Mouse (Mus musculus) urinary bladder, postnatal 4 days (tissue): ENCODE results near the gene Uba5.

ENCODE experiments used
- DNase-seq, 2 experiments: peaks; one replicate each; pipeline ENCODE4 v3.0.0; 2021 to 2022; ENCODE audit warnings: low spot score in 2 of 2

Gene Uba5

DNA sequence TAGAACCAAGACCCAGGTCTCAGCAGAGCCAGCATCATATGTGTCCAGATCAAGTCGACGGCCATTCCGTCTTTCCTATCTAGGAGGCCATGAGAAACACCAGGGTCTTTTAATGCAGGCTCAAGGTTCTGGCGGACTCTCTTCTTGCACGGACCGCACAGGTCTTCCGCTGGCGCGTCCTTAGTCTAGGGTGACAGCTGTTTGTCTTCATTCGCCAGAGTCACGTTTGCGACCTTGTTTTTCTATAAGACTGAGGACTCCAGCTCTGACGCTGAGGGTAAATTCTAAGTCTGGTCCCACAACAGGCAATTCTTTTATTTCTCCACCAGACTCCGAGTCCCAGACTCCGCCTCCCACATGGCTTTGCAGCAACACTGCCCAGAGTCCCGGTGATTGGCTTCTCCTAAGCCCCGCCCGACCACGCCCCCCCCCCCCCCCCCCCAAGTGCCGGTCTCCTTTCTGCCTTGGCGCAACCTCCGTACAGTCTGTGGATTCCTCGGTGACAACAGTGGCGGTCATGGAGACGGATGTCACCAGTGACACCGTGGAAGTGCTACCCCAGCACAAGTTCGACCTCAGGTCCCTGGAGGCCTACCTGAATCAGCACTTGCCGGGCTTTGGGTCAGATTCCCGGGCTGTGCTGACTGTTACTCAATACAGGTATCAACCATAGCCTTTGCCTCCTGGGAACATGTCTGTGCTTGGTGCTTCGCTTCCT lies 469 bp upstream of the Uba5 start, which contains the start of gene Acad11:
TSS of gene Acad11 (plus strand) at position 134 of the 718 bp plus-strand sequence.
- DNase-seq = peak; percentile 75 to 79

DNA sequence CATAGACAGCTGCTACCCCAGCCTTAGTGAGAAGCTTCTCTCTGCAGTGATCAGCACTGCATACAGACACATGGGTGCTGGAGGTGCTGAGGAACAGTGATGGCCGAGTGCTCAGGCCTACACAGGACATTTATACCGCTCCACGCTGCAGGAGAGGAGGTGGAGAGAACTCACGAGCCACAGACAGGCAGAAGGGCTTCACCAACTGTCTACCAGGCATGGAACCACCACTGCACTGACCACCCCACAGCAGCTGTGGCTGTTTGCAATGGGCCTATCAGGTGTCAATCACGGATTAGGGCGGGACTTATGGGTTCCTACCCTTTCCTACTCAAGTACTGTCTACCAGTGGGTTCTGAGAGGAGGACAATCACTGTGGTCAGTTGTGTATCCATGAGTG lies 11.9 kb downstream of the Uba5 start:
- DNase-seq = no peak

DNA sequence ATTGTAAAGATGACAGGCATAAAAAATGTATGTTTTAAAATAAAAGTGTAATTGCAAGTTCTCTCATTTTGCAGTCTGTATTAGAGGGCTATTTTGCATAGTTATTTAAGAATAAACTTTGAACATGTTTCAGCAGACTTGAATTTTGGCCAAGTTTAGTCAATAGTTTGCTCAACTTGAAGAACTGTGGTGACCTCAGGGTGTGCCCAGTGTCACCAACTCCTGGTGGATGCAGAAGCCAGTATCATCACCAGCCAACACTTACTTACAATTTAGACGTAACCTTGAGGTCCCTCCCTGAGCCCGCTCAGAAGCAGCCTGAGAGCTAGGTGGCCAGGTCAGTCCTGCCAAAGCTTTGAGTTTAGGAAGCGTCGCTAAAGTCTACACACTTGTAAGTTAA lies 19.3 kb downstream of the Uba5 start:
- DNase-seq = no peak

DNA sequence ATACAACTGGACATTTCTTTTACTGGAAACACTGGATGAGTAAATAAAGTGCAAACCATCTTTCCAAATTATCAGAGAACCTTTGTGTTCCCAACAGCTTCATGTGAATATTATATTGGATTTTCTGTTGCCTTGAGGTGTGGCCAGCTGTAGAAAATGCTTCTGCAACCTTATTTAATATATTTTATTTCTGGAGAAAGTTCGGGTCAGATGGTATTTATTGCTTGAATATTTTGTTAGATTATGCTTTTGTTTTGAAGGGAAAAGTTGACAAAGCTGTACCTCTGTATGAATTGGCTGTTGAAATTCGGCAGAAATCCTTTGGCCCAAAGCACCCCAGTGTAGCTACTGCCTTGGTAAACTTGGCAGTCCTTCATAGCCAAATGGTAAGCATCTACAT lies 22.6 kb downstream of the Uba5 start, which contains the start of gene Gm28305:
TSS of gene Gm28305 (plus strand) at position 301 of the 400 bp plus-strand sequence.
- DNase-seq = no peak

DNA sequence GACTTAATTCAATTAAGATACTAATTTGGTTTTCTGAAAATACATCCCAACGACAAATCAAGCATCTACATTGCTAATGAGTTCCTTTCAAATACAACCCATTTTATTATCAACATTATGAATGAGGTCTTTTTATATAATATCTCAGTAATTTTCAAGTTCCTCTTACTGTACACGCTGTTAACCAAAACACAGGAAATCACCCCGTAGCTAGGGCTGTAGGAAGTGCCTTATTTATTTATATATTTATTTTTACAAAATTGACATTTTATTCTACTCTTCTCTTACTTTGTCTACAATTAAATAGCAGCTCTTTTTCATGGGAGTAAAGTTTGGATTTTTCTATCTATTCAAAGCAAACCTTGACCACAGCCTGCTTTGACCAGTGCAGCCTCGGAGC lies 23.2 kb downstream of the Uba5 start:
- DNase-seq = no peak

DNA sequence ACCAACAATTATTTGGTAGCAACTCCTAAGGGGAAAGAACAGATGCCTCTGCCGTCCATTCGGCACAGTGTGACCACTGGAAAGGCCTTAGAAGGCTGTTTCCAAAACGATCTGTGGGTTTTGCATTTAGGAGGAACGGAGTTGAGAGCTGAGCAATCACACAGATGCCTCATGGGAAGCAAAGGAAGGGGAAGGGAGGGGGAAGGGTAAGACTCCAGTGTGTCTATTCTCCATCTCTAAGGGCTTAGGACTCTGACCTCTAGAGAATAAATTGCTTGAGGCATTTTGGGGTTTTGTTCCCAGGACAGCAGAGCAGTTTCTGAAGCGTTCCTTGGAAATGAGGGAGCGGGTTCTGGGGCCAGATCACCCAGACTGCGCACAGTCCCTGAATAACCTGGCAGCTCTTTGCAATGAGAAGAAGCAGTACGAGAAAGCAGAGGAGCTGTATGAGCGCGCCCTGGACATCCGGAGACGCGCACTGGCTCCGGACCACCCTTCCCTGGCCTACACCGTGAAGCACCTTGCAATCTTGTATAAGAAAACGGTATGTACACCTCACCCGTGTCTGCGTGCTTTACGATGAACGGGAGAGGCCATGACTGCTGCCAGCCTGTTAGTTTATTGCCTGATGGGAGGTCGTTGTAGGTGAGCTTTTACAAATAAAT lies 23.8 kb downstream of the Uba5 start:
- DNase-seq = no peak

DNA sequence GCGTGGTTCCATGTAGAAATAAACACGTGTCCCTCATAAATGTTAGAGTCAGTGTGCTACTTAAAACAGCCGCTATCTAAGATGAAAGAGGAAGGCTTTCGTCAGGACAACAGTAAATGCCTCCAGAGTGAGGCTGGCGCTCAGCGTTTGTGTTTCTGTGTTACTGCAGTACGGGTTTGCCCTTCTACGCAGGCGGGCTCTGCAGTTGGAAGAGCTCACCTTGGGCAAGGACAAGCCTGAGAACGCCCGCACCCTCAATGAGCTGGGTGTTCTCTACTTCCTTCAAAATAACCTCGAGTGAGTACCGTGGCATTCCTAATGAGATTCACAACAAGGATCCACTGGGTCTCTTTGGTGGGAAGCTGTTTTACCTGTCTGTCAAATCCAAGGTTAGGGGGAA lies 24.7 kb downstream of the Uba5 start:
- DNase-seq = no peak

DNA sequence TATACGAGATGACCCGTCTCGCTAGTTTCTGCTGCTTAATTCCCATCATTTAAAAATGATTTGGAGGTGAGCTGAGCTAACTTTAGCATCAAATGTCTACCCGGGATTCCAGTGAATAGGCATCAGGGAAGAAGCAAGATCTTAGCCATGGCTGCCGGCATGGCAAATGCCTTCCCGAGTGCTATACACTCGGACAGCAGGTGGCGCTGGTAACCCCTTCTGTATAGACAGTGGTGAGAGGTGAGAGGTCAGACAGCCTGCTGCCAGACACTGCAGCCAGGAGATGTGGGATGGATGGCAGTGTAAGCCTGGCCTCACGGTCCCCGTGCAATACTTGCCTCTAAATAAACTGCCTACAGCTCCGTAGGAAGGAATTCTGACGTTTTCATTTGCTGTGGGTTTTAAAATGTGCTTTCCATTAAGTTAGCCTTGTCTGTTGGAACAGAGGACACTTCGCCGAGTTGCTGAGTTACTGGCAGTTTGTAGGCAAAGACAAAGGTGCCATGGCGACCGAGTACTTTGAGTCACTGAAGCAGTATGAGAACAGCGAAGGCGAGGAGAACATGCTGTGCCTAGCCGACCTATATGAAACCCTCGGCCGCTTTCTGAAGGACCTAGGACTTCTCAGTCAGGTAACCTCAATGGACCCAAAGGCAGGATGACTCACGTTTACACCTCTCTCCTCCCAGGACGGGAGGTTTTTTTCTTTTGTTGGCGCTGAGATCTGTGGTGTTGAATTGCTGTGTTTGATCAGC lies 27.5 kb downstream of the Uba5 start:
- peak; percentile 46 to 82 for DNase-seq

DNA sequence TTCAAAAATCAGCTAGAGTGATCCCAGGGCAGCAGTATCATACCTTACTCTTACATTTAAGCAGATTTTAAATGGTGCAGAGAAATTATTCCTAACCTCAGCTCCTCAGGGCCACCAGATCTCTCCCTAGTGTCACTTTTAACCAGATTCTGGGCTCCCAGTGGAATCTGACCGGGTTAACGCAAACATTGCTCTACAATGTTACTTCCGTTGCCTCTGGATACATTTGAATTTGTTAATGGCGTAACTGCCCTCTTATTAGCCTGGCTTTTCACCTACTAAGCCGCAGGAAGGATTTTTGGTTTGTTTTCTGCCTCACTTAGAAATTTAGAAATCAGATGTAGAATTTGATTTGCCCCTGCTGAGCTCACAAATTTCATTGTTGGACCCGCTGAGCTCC lies 28.2 kb downstream of the Uba5 start:
- DNase-seq = no peak

DNA sequence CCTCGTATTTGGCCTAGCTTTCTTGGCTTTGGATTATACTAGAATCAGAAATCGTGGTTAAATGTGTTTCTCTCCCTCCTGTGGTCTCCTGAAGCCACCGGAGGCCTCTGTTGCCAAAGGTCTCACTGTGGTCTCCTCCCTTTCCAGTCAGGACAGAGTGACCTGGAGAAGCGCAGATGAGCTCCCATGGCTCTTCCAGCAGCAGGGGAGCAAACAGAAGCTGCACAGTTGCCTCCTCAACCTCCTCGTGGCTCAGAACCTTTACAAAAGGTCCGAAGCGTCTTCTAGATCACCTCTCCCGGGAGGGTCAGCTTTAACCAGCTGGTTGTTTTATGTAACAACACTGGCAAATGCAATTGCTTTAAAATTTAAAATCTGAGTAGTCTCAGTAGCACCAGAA lies 28.7 kb downstream of the Uba5 start:
- no peak for DNase-seq

DNA sequence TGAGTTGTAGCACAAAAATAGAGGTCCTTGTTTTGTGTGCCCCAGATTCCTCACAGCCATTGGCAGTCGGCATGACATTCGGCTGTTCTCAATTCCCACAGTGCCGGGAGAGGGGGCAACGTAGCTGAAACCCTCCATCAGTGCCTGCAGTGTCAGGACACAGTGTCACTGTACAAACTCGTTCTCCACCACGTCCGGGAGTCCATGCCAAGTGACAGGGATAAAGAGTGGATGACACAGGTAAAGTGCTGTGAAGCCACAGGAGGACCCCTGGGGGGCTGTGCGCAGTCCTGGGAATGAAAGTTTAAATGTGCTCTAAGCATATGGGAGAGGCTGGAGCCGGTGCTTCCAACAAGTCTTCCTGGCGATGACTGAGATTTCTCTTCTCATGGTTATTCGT lies 33.1 kb downstream of the Uba5 start:
- no peak for DNase-seq

DNA sequence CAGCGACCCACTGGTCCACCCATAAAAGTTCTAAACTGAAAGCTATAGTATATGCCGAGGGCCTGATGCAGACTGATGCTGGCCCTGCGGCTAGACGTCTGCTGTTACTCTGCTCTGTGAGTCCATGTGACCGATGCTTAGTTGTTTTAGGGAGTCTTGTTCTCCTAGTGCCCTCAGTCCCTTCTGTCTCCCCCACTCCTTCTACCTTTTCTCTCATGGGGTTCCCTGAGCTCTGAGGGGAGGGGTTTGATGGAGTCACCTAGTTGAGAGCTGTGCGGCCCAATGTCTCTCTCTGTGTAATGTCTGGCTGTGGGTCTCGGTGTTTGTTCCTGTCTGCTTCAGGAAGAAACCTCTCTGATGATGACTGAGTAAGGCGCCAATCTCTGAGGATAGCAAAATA lies 35.7 kb downstream of the Uba5 start:
- DNase-seq = no peak

DNA sequence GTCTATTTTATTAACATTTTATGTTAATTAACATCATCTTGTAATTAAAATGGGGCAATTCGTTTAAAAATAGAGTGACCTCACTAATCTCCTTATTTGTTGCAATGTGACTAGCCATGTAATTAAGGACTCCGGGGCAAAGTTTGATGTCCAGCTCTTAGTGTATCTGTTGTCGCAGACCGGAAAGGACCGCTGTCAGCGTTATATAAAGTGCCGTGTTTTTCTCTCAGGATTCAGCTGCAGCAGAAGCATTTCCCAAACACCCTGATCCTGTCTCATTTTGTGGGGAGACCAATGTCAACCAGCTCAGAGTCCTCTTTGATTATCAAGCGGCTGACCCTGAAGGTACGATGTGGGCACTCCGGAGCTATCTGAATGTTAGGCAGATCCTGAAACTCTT lies 41.9 kb downstream of the Uba5 start:
- no peak for DNase-seq

DNA sequence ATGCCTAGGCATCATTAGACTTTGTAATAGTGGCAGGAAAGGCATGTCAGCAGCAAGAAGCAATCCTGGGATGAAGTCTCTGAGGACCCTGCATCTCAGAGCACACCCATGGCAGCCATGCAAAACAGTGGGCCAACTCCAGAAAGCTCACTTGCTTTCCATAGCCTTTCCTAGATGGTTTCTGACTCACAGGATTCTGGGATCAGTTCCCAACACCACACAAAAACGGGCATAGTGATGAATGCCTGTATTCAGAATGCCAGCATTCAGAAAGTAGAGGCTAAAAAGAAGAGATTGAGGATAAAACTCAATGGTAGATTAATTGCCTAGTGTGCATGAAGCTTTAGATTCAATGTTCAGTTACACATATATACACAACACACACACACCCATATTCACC lies 48.4 kb downstream of the Uba5 start:
- no peak for DNase-seq

DNA sequence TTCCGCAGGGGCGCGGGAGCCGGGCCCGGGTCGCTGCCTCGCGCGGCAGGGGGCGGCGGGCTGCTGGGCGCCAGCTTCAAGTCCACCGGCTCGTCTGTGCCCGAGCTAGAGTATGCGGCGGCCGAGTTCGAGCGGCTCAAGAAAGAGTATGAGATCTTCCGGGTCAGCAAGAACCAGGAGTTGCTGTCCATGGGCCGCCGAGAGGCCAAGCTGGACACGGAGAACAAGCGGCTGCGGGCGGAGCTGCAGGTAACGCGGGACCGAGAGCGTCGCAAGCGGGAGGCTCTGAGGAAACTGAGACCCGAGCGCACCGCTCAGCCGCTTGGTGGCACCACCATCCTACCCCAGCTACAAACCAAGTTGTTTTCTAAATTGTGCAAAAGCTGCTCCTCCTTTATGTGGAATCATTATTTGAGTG lies 60.0 kb downstream of the Uba5 start:
- peak in 1 of 2 experiments; percentile 65 for DNase-seq

DNA sequence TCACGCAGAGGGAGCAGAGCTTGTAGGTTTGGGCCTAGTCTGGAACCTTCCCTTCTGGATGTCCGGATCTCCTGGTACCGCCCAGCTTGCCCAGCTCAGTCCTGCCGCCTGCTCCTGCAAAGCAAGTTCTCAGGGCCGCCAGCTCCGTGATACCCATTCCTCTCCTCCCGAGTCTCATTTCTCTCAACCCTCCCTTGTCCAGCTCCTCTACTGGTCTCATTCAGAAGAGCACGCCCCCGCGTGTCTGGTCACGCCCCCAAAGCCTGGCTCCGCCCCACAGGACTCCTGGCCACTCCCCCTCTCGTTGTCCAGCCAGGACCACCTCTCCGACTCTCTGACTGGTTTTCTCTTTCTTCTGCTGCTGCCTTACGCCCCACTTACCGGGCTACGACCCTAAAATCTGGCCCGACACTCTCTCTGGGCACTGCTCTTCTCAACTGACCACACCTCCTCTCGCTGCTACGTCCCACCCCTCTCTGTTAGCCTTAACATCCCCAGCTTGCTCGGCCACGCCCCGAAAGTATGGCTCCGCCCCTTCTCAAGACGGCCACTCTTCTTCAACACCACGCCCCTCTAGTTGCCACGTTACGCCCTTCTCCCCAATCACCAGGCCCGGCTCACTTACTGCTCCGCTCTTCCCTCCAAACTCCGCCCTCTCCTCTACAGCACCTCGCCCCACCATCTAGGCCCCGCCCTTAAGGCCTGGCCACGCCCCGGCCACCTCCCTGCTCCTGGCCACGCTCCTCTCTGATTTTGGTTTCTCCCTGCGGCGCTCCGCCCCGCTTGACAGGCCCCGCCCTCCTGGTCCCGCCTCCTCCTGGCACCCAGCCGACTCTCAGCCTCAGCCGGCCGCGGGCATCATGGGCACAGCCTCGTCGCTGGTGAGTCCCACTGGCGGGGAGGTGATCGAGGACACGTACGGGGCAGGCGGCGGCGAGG lies 60.7 kb downstream of the Uba5 start, which contains the start of gene Nphp3:
TSS of gene Nphp3 (plus strand) at position 624 of the 939 bp plus-strand sequence.
- peak; percentile 99 for DNase-seq

DNA sequence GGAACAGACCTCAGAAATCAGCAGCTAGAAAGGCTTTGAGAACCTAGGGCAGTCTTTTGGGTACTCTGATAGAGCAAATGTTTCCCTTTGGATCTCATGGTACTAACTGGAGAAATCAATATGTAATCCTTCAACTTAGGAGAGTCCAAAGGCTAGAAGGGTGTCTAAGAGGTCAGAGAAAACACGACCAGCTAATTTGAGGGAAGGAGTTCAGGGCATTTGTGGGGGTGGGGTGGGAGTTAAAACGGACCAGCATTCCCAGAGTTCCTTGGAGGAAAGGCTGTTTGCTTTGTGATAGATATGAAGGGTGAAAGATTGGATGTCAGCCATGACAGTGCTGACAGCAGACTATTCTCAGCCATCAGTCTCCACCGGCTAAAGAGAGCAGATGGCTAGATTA lies 62.3 kb downstream of the Uba5 start:
- no peak for DNase-seq
